Mouse (Mus musculus) lung, postnatal 0 days (tissue): Measurements from ENCODE around the gene 2900026A02Rik.
A peak's percentile ranks its signal among the peaks of the same experiment; 100 is the strongest.

Source experiments
- CTCF ChIP-seq: IDR thresholded peaks from 2 replicates; pipeline ENCODE4 v1.5.1; 2016; ENCODE audit warnings: antibody characterized with exemption, mild to moderate bottlenecking
- EP300 ChIP-seq: IDR thresholded peaks from 2 replicates; pipeline ENCODE4 v1.6.1; 2016; ENCODE audit warnings: antibody characterized with exemption, mild to moderate bottlenecking, control low read depth

- TF ChIP-seq CTCF: no peak
- peak; percentile 83 for TF ChIP-seq EP300
These were observed 14.2 kb downstream of the 2900026A02Rik start for GRCm38 (mm10) chr5:113206670-113207352.
